Mouse (Mus musculus) left cerebral cortex, postnatal 25 days (tissue): ENCODE measurements around the gene Lrrc47. TPM values are rescaled to one million over a fixed set of nuclear protein-coding genes. Genes with fewer than 3 reads are reported as not detected.
A peak's percentile ranks its signal among the peaks of the same experiment; 100 is the strongest.

Experiments used
- DNase-seq, 2 experiments: peaks; one replicate each; pipeline ENCODE4 v3.0.0; 2022; ENCODE audit warnings: low spot score in 2 of 2, mixed read lengths in 1 of 2
- intact Hi-C: fragments of 180-260 bp; cut with DNase I; formaldehyde crosslinking; loops from one replicate; pipeline ENCODE4 v1.15.1; 2025
- total RNA-seq, 2 experiments: library from RNA; stranded (reverse); gene quantifications; 2 replicates each; pipeline ENCODE4 v1.2.3; 2021

Lrrc47 gene
- 10 to 100 TPM; 53.6 to 63.3 TPM for total RNA-seq

GRCm38 (mm10) chr4:154011646-154012089, at the start of gene Lrrc47:
Gene Lrrc47, plus strand, starts transcription at chr4:154011731.
- intact Hi-C loops: loop anchor here (2.0 to 5.0 kb wide), 2 partner anchors 37 to 146 kb away; partner anchors contain the start of genes Cep104 and Dffb
- DNase-seq: peak; percentile 87 to 90

- DNase-seq: peak; percentile 37 to 83
- intact Hi-C loops: no loop called here
Observed at GRCm38 (mm10) chr4:153962631-153963030, 48.9 kb upstream of the Lrrc47 start.

GRCm38 (mm10) chr4:153966651-153967050, 44.9 kb upstream of the Lrrc47 start:
- intact Hi-C loops: no loop called here

GRCm38 (mm10) chr4:153967556-153967955, 44.0 kb upstream of the Lrrc47 start:
- intact Hi-C loops: no loop called here
- no peak for DNase-seq

More at GRCm38 (mm10) chr4:153966651-153967050, 44.9 kb upstream of the Lrrc47 start:
- no peak for DNase-seq

- intact Hi-C loops: no loop called here
- no peak for DNase-seq
Observed at GRCm38 (mm10) chr4:153968063-153968462, 43.5 kb upstream of the Lrrc47 start.

GRCm38 (mm10) chr4:153974431-153975291, 36.9 kb upstream of the Lrrc47 start, which contains the start of the genes Dffb and Cep104:
Gene Dffb, minus strand, starts transcription at chr4:153975126.
Gene Cep104, plus strand, starts transcription at chr4:153975194.
- intact Hi-C loops: loop anchor here (1.0 to 2.0 kb wide), 2 partner anchors 17 to 36 kb away; partner anchors contain the start of genes A430005L14Rik and Lrrc47
- peak; percentile 97 for DNase-seq

GRCm38 (mm10) chr4:153975292-153975662, 36.3 kb upstream of the Lrrc47 start:
- intact Hi-C loops: loop anchor here (1.0 to 2.0 kb wide), 2 partner anchors 18 to 36 kb away; partner anchors contain the start of genes A430005L14Rik and Lrrc47
- no peak for DNase-seq

- intact Hi-C loops: loop anchor here (1.0 to 2.0 kb wide), 2 partner anchors 18 to 35 kb away; partner anchors contain the start of genes A430005L14Rik and Lrrc47
- no peak for DNase-seq
Observed at GRCm38 (mm10) chr4:153975768-153976167, 35.8 kb upstream of the Lrrc47 start.

- DNase-seq: no peak
- intact Hi-C loops: no loop called here
Observed at GRCm38 (mm10) chr4:153979243-153979642, 32.3 kb upstream of the Lrrc47 start.

GRCm38 (mm10) chr4:153980470-153980869, 31.1 kb upstream of the Lrrc47 start:
- peak in 1 of 2 experiments; percentile 49 for DNase-seq

GRCm38 (mm10) chr4:153992715-153993114, 18.8 kb upstream of the Lrrc47 start:
- intact Hi-C loops: no loop called here
- no peak for DNase-seq

More at GRCm38 (mm10) chr4:153980470-153980869, 31.1 kb upstream of the Lrrc47 start:
- intact Hi-C loops: no loop called here

- intact Hi-C loops: no loop called here
- DNase-seq: no peak
Observed at GRCm38 (mm10) chr4:153993505-153993904, 18.0 kb upstream of the Lrrc47 start.

GRCm38 (mm10) chr4:154005488-154005887, 6.0 kb upstream of the Lrrc47 start:
- DNase-seq: peak in 1 of 2 experiments; percentile 41
- intact Hi-C loops: no loop called here

GRCm38 (mm10) chr4:154006264-154006663, 5.3 kb upstream of the Lrrc47 start:
- DNase-seq: no peak
- intact Hi-C loops: no loop called here

- DNase-seq: no peak
- intact Hi-C loops: no loop called here
Observed at GRCm38 (mm10) chr4:154007759-154008158, 3.8 kb upstream of the Lrrc47 start.

GRCm38 (mm10) chr4:154010907-154011645, 455 bp upstream of the Lrrc47 start:
- intact Hi-C loops: loop anchor here (2.0 to 5.0 kb wide), 2 partner anchors 36 to 146 kb away; partner anchors contain the start of genes Cep104 and Dffb
- no peak for DNase-seq

- peak in 1 of 2 experiments; percentile 17 for DNase-seq
- intact Hi-C loops: loop anchor here (5.0 kb wide), 1 partner anchor 145 kb away; no protein-coding TSS in a partner anchor
Observed at GRCm38 (mm10) chr4:154012132-154012882, 776 bp downstream of the Lrrc47 start.

GRCm38 (mm10) chr4:154015476-154015875, 3.9 kb downstream of the Lrrc47 start:
- no peak for DNase-seq
- intact Hi-C loops: no loop called here

GRCm38 (mm10) chr4:154019571-154019970, 8.0 kb downstream of the Lrrc47 start:
- intact Hi-C loops: no loop called here

More at GRCm38 (mm10) chr4:154019571-154019970, 8.0 kb downstream of the Lrrc47 start:
- DNase-seq: peak; percentile 47 to 54
